In genomic region chr17:79379191-79379590, GRCm38 (mm10) we compare ENCODE assay signal across 18 mouse cellular contexts. TPM values are rescaled to one million over a fixed set of nuclear protein-coding genes. Genes with fewer than 3 reads are reported as not detected.
DNase-seq lines count a peak whose midpoint lies in the region; ATAC-seq lines count a peak whose summit lies in the region.
"Had no signal": no experiment of that assay in that cellular context is flagged by ENCODE, and none has a peak within 500 bp of the region (broad histone marks: within the 10 kb centered on the region; RNA-seq: fewer than 3 reads in every experiment).

No protein-coding gene starts in this region.

- no peak overlapping the region for H3K27ac ChIP-seq in kidney, embryonic 14.5 days (ENCODE audit: low read depth, low read length)
- no peak overlapping the region for H3K27ac ChIP-seq in liver, embryonic 11.5 days (ENCODE audit: low read depth, low read length)
- H3K27ac ChIP-seq in hindbrain, embryonic 16.5 days (ENCODE audit: low read depth, low read length), result no peak overlapping the region
- H3K27ac ChIP-seq: embryonic facial prominence, embryonic 13.5 days; forebrain, embryonic 15.5 days; hindbrain, embryonic 13.5 days; neural tube, embryonic 15.5 days had no signal

- H3K27me3 ChIP-seq in kidney, embryonic 14.5 days (ENCODE audit: control insufficient read depth, insufficient read depth, low read length), result no peaks in the 10 kb centered on the region
- H3K27me3 ChIP-seq in liver, embryonic 11.5 days (replicated peaks; ENCODE audit: control insufficient read depth, insufficient read depth, low read length), result no peaks in the 10 kb centered on the region
- no peaks in the 10 kb centered on the region for H3K27me3 ChIP-seq in hindbrain, embryonic 16.5 days (replicated peaks; ENCODE audit: control insufficient read depth, insufficient read depth, low read length)
- H3K27me3 ChIP-seq: forebrain, embryonic 15.5 days; hindbrain, embryonic 13.5 days; neural tube, embryonic 15.5 days had no signal

- H3K4me2 ChIP-seq in kidney, embryonic 14.5 days (replicated peaks; ENCODE audit: low read depth, low read length), result no peak overlapping the region
- no peak overlapping the region for H3K4me2 ChIP-seq in liver, embryonic 11.5 days
- no peak overlapping the region for H3K4me2 ChIP-seq in hindbrain, embryonic 16.5 days (ENCODE audit: low read length)
- H3K4me2 ChIP-seq: embryonic facial prominence, embryonic 13.5 days; forebrain, embryonic 15.5 days; hindbrain, embryonic 13.5 days; neural tube, embryonic 15.5 days had no signal

- 19% methylated on average over 5 of the region's 5 CpGs for WGBS in kidney, embryonic 14.5 days
- 43% methylated on average over 5 of the region's 5 CpGs for WGBS in liver, embryonic 11.5 days
- WGBS in hindbrain, embryonic 16.5 days, result 76% methylated on average over 5 of the region's 5 CpGs

- H3K4me1 ChIP-seq in kidney, embryonic 14.5 days (ENCODE audit: control insufficient read depth, insufficient read depth, low read length), result no peaks in the 10 kb centered on the region
- H3K4me1 ChIP-seq in liver, embryonic 11.5 days (replicated peaks; ENCODE audit: control insufficient read depth, insufficient read depth, low read length), result no peaks in the 10 kb centered on the region
- no peaks in the 10 kb centered on the region for H3K4me1 ChIP-seq in hindbrain, embryonic 16.5 days (ENCODE audit: control insufficient read depth, insufficient read depth, low read depth, low read length)
- H3K4me1 ChIP-seq: embryonic facial prominence, embryonic 13.5 days; forebrain, embryonic 15.5 days; hindbrain, embryonic 13.5 days; neural tube, embryonic 15.5 days had no signal

- H3K9ac ChIP-seq in kidney, embryonic 14.5 days (ENCODE audit: low read depth, low read length), result no peak overlapping the region
- no peak overlapping the region for H3K9ac ChIP-seq in liver, embryonic 11.5 days (ENCODE audit: low read depth, low read length)
- H3K9ac ChIP-seq in hindbrain, embryonic 16.5 days (ENCODE audit: low read depth, low read length), result no peak overlapping the region
- H3K9ac ChIP-seq: embryonic facial prominence, embryonic 13.5 days; forebrain, embryonic 15.5 days; hindbrain, embryonic 13.5 days; liver, postnatal 0 days; neural tube, embryonic 15.5 days had no signal

- H3K36me3 ChIP-seq in kidney, embryonic 14.5 days (ENCODE audit: control insufficient read depth, insufficient read depth, low read length), result no peaks in the 10 kb centered on the region
- H3K36me3 ChIP-seq in liver, embryonic 11.5 days (ENCODE audit: control insufficient read depth, insufficient read depth, low read length), result no peaks in the 10 kb centered on the region
- no peaks in the 10 kb centered on the region for H3K36me3 ChIP-seq in hindbrain, embryonic 16.5 days (ENCODE audit: control insufficient read depth, insufficient read depth, low read length)
- H3K36me3 ChIP-seq: embryonic facial prominence, embryonic 13.5 days; forebrain, embryonic 15.5 days; hindbrain, embryonic 13.5 days; neural tube, embryonic 15.5 days had no signal

- DNase-seq in kidney, adult 18-20 months, result peak; percentile 15
- peak; percentile 40 for DNase-seq in T-cell, adult 2 months (ENCODE audit: low spot score)
- DNase-seq in liver, embryonic 11.5 days (ENCODE audit: low spot score), result no peak
- DNase-seq in urinary bladder, postnatal 25 days (ENCODE audit: low spot score), result no peak
- DNase-seq: adrenal gland, postnatal 25 days; cerebellum, adult 8-10 months; left cerebral cortex, postnatal 4 days; liver, postnatal 0 days; midbrain, embryonic 14.5 days; thymus, postnatal 36 days had no signal

- ATAC-seq in kidney, embryonic 14.5 days (ENCODE audit: low FRiP score, low TSS enrichment), result no peak
- ATAC-seq in granulocyte monocyte progenitor cell, adult 5-6 weeks (replicated peaks; ENCODE audit: poor library complexity, severe bottlenecking), result peak; percentile 42
- ATAC-seq in megakaryocyte progenitor cell, adult 5-6 weeks (replicated peaks; ENCODE audit: poor library complexity), result peak; percentile 68
- ATAC-seq in liver, embryonic 11.5 days (replicated peaks; ENCODE audit: low FRiP score), result no peak
- no peak for ATAC-seq in hindbrain, embryonic 16.5 days
- ATAC-seq: forebrain, embryonic 15.5 days; liver, postnatal 0 days had no signal

- no peak overlapping the region for H3K4me3 ChIP-seq in kidney, embryonic 14.5 days (ENCODE audit: low read length)
- no peak overlapping the region for H3K4me3 ChIP-seq in liver, embryonic 11.5 days (ENCODE audit: low read depth, low read length)
- H3K4me3 ChIP-seq in hindbrain, embryonic 16.5 days (ENCODE audit: low read length), result no peak overlapping the region
- H3K4me3 ChIP-seq: embryonic facial prominence, embryonic 13.5 days; forebrain, embryonic 15.5 days; hindbrain, embryonic 13.5 days; neural tube, embryonic 15.5 days had no signal

- no peaks in the 10 kb centered on the region for H3K9me3 ChIP-seq in kidney, embryonic 14.5 days (ENCODE audit: control insufficient read depth, low read length)
- H3K9me3 ChIP-seq in liver, embryonic 11.5 days (ENCODE audit: control insufficient read depth, low read length), result no peaks in the 10 kb centered on the region
- H3K9me3 ChIP-seq in hindbrain, embryonic 16.5 days (ENCODE audit: control insufficient read depth, low read length), result no peaks in the 10 kb centered on the region
- H3K9me3 ChIP-seq: embryonic facial prominence, embryonic 13.5 days; forebrain, embryonic 15.5 days; hindbrain, embryonic 13.5 days; neural tube, embryonic 15.5 days had no signal

RNA-seq across cellular contexts. Expression of gene Cdc42ep3, which starts 24.3 kb away (rescaled TPM):
- 35.6 and 38.2 TPM in 2 replicates for polyA plus RNA-seq in kidney, embryonic 14.5 days (2014; fragmentation: Nextera tagmentation; extraction: Ambion mirVana)
- 38.1 and 45.1 TPM in 2 replicates for total RNA-seq in granulocyte monocyte progenitor cell, adult 5-6 weeks (2014; fragmentation: Nextera tagmentation)
- total RNA-seq in granulocyte monocyte progenitor cell, adult 5-6 weeks (2017), result 80.7 and 88.2 TPM in 2 replicates
- total RNA-seq in megakaryocyte progenitor cell, adult 5-6 weeks (2015), result 34.8 and 37.1 TPM in 2 replicates
- 64.5 and 82.4 TPM in 2 replicates for total RNA-seq in megakaryocyte progenitor cell, adult 5-6 weeks (2017)
- polyA plus RNA-seq in liver, embryonic 11.5 days (2014; fragmentation: Nextera tagmentation; extraction: Ambion mirVana), result 46.8 and 50.6 TPM in 2 replicates
- 44.0 and 46.5 TPM in 2 replicates for polyA plus RNA-seq in hindbrain, embryonic 16.5 days (2015; fragmentation: Nextera tagmentation; extraction: Ambion mirVana)

Comparison
In these comparisons a context has a peak if more than half of its experiments do, and no peak if none do; other contexts are left out.
1. DNase-seq: peak in kidney, adult 18-20 months (single experiment) and T-cell, adult 2 months (single experiment); none in liver, embryonic 11.5 days (single experiment) and urinary bladder, postnatal 25 days (single experiment).
2. ATAC-seq: peak in granulocyte monocyte progenitor cell, adult 5-6 weeks (single experiment) and megakaryocyte progenitor cell, adult 5-6 weeks (single experiment); none in kidney, embryonic 14.5 days (single experiment), liver, embryonic 11.5 days (single experiment) and hindbrain, embryonic 16.5 days (single experiment).